Mouse (Mus musculus) testis, adult 2 months (tissue): ENCODE data around the gene Rnf224. TPM values are rescaled to one million over a fixed set of nuclear protein-coding genes. Genes with fewer than 3 reads are reported as not detected.

Experiments used
- H3K27ac ChIP-seq: fragments of 200-500 bp; 2 replicates; pipeline ENCODE4 v1.5.1; 2012; ENCODE audit warnings: low read depth, low read length; ENCODE audit not compliant: control insufficient read depth, insufficient read depth
- H3K27me3 ChIP-seq: fragments of 200-500 bp; 2 replicates; pipeline ENCODE4 v1.6.1; 2012; ENCODE audit warnings: mild to moderate bottlenecking, low read length, moderate library complexity; ENCODE audit not compliant: control insufficient read depth, insufficient read depth
- H3K36me3 ChIP-seq: fragments of 200-500 bp; 2 replicates; pipeline ENCODE4 v1.6.1; 2012; ENCODE audit warnings: mild to moderate bottlenecking, low read length; ENCODE audit not compliant: control insufficient read depth, insufficient read depth
- H3K4me1 ChIP-seq: fragments of 200-500 bp; 2 replicates; pipeline ENCODE4 v1.6.1; 2012; ENCODE audit warnings: low read length; ENCODE audit not compliant: control insufficient read depth, insufficient read depth
- H3K4me3 ChIP-seq: fragments of 200-500 bp; 2 replicates; pipeline ENCODE4 v1.5.1; 2012; ENCODE audit warnings: low read depth, mild to moderate bottlenecking, low read length, moderate library complexity, mixed read lengths; ENCODE audit not compliant: control insufficient read depth
- CTCF ChIP-seq: fragments of 200-500 bp; IDR thresholded peaks from 2 replicates; pipeline ENCODE4 v1.5.1; 2012; ENCODE audit warnings: low read depth, mild to moderate bottlenecking, inconsistent platforms, low read length, moderate library complexity; ENCODE audit not compliant: control insufficient read depth, insufficient read depth, insufficient replicate concordance
- POLR2A ChIP-seq: fragments of 200-500 bp; IDR thresholded peaks from 2 replicates; pipeline ENCODE4 v1.6.1; 2012; ENCODE audit warnings: low read depth, mild to moderate bottlenecking, inconsistent platforms, low read length, moderate library complexity; ENCODE audit not compliant: control insufficient read depth
- polyA plus RNA-seq: library from polyadenylated mRNA; depleted of rRNA; stranded (reverse); fragments of >200 nt; gene quantifications from 2 replicates; pipeline ENCODE4 v1.2.3, GENCODE M21; 2012

Gene Rnf224
- polyA plus RNA-seq, 1 experiment: 0.05 TPM

DNA sequence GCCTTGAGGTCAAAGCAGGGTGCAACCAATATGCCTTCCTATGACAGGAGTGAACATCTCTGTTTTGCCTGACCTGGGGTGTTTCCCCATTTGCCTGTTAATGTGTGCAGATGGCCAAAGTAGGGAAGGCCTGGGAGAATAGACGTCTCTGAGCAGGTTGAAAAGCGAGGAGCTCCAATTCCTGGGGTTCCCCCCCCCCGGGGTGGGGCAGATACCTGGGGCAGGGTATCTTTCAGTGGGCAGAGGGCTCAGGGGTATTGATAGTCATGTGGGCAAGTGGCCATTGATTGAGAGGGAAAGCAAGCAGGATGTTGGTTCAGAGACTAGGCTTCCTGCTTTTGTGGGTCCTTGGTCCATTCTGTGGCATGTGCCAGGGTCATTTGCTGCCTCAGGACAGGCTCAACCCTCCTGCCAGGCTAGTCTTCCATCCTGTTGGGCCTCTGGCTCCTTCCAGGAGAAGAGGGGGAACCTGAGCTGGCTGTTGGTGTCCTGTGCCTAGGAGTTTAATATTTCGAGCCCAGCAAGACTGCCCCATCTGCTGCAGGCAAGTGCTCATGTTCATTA lies 31.2 kb upstream of the Rnf224 start:
- no peak for TF ChIP-seq CTCF
- TF ChIP-seq POLR2A: no peak
- Histone ChIP-seq H3K4me3 (no peak overlapping the region), H3K36me3 (no peaks in the 10 kb centered on the region; the same call in 1 of the 2 replicates), H3K4me1 (peaks cover 24% of the 10 kb centered on the region), H3K27ac (no peak overlapping the region), H3K27me3 (no peaks in the 10 kb centered on the region)

DNA sequence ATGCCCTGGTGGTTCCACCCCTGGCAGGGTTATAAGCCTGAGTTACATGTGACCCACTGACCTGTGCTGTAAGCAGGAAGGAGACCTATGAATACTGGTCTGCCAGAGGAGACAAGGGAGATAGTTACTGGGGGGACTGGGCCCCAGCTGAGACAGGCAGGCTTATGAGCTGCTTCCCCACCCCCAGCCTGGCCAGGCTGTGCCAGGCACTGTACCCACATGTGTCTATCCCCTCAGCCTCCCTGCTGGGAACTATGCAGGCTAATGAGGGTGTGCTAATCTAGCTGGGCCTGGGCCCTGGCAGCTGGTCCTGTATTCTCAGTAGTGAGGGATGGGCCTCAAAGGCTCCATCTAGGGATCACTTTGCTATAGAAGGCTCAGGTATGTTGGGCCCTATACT lies 30.7 kb upstream of the Rnf224 start:
- Histone ChIP-seq H3K4me1 (peaks cover 22% of the 10 kb centered on the region), H3K27ac (no peak overlapping the region), H3K4me3 (no peak overlapping the region), H3K27me3 (no peaks in the 10 kb centered on the region), H3K36me3 (no peaks in the 10 kb centered on the region; the same call in 1 of the 2 replicates)
- TF ChIP-seq POLR2A (no peak), CTCF (no peak)

DNA sequence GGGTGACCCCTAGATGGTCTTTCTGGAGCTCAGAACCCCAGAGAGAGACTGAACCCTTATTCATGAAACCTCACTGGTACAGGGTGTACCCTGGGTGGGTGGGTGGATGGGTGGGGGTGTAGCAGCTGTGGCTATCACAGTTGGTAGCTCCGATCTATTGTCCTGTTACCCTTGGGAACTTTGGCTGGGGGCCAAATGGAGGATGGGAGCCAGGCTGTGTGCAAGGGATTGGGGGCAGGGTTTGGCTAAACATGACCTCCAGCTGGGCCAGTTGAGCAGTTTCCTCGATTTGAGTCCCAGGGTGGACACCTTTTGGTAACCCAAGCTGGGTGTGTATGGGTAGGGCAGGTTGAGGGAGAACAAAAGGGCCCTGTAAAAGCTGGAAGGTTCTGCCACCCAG lies 30.1 kb upstream of the Rnf224 start:
- no peak overlapping the region for H3K4me3 ChIP-seq
- H3K4me1 ChIP-seq: peaks cover 25% of the 10 kb centered on the region

DNA sequence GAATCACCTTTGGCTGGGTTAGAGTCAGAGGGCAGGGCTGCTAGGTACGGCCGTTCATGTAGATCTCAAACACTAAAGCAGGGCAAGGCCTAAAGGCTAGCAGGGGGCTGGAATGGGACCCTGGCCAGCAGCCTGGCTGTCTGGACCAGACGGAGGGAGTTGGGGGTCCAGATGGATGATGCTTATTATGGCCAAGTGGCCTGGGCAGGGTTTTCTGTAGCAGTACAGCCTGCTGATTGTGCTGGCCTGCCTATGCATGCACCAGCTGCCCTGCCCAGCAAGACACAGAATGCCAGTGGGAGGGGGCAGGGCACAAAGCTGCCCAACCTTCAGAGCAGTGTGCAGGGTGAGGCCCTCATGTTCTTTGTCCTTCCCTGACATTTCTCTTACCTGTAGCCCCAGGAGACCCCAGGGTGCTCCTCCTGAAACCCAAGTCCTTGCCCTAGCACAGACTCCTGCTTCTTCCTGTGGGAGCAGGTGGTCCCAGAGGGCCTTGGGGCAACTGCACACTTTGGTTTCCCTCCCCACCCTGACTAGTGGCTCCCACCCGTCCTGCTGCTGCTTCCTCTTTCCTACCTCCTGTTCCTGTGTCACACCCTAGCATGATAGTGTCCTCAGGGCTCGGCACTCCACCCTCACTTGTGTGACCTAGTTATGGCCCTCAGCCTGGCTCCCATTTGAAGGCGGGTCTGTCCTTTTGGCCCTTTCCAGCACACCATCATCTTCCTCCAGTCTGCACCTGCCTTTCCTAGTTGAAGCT lies 29.5 kb upstream of the Rnf224 start:
- no peak overlapping the region for H3K27ac ChIP-seq
- H3K27me3 ChIP-seq: no peaks in the 10 kb centered on the region
- H3K4me1 ChIP-seq: peaks cover 24% of the 10 kb centered on the region
- TF ChIP-seq POLR2A (no peak), CTCF (no peak)
- peak overlapping the region; percentile 47 for H3K4me3 ChIP-seq
- no peaks in the 10 kb centered on the region; the same call in 1 of the 2 replicates for H3K36me3 ChIP-seq

More for the DNA sequence above, 30.1 kb upstream of the Rnf224 start:
- H3K36me3 ChIP-seq: no peaks in the 10 kb centered on the region; the same call in 1 of the 2 replicates
- TF ChIP-seq POLR2A (no peak), CTCF (no peak)
- no peak overlapping the region for H3K27ac ChIP-seq
- no peaks in the 10 kb centered on the region for H3K27me3 ChIP-seq

DNA sequence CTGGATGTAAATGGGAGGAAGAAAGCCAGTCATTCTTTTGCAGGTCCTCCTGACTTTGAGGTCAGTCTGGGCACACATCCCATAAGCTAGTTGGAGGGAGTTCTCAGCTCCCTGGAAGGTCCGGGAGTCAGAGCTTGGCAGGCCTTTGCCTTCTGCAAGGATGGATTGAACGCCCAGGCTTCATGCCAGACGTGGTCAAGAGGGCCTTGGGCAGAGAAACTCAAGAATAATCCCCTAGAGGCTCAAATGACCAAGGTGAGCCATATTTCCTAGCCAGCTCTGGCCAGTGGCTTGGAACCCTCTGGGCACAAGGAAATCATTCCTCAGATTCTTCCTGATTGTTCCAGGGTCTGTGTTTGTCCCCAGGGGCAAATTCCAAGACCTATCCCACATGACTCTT lies 28.3 kb upstream of the Rnf224 start:
- Histone ChIP-seq H3K36me3 (no peaks in the 10 kb centered on the region; the same call in 1 of the 2 replicates), H3K4me1 (peaks cover 24% of the 10 kb centered on the region), H3K27me3 (no peaks in the 10 kb centered on the region), H3K4me3 (peak overlapping the region; percentile 91), H3K27ac (no peak overlapping the region)
- TF ChIP-seq CTCF (no peak), POLR2A (no peak)

- Histone ChIP-seq H3K4me1 (peaks cover 24% of the 10 kb centered on the region), H3K4me3 (peak overlapping the region; percentile 91), H3K27ac (peak overlapping the region; percentile 41; the same call in 1 of the 2 replicates), H3K36me3 (no peaks in the 10 kb centered on the region; the same call in 1 of the 2 replicates), H3K27me3 (no peaks in the 10 kb centered on the region)
- TF ChIP-seq POLR2A: no peak
- no peak for TF ChIP-seq CTCF
Measured at GRCm38 (mm10) chr2:25264286-25264660, 27.7 kb upstream of the Rnf224 start.

DNA sequence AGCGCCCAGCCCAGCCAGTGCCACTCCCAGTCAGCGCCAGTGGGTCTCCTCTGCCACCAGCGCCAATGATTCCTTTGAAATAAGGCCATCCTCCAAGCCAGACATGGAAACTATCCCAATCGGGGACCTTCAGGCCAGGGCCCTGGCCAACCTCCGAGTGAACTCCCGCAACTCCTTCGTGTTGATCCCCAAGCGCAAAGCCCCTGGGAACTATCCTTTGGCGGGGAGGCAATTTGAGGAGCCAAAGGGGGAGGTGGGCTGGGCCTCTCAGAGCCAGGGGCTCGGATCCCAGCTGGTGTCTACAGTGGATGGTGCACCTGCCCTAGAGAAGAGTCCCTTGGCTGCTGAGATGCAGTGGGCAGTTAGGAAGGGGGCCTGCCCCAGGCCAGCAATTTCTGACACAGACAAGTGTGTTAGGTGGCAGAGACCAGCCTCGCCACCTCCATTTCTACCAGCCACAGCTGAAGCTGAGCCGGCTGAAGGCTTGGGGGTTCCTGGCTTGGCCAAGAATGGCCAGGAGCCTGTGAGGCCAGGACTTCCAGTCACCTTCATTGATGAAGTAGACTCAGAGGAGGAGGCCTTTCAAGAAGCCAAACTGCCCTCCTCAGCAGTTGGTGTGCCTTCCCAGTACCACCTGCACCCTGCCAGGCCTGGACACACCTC lies 27.2 kb upstream of the Rnf224 start:
- Histone ChIP-seq H3K4me1 (peaks cover 24% of the 10 kb centered on the region), H3K27ac (peak overlapping the region; percentile 51), H3K4me3 (peak overlapping the region; percentile 91), H3K27me3 (no peaks in the 10 kb centered on the region), H3K36me3 (no peaks in the 10 kb centered on the region; the same call in 1 of the 2 replicates)
- no peak for TF ChIP-seq POLR2A
